Mouse (Mus musculus) urinary bladder, adult 2 months (tissue): ENCODE measurements at regions not wholly inside any gene's neighbourhood (a gene's known extent, or its start where the extent isn't known, plus 50 kb on each side); places are given as distances from the start of the nearest gene placed in this dataset.
"Not testable (repeated sequence)": the region's sequence is repeated elsewhere in the genome, so short reads cannot be mapped to it uniquely, and the experiment has no call there.

Experiments used
- DNase-seq: peaks from one replicate; pipeline ENCODE4 v3.0.0; 2022; ENCODE audit warnings: low spot score

DNA sequence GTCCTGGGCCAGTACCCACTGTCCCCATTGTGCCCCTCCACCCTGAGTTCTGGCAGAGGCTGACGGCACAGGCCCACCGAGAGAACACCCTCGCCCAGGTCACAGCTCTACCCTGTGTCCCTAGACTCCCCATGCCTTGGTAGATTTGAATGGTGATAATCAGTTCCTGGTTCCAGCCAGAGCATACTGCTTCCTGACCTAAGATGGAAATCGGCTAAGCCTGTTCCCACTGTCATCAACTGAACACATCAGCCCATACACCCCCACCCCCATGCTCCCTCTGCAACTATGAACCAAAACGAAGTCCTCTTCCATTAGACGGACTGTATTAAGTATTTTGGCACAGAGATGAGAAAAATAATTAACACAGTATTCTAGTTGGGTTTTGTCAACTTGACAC lies 202.9 kb upstream of the Hs6st1 start:
- DNase-seq, result no peak

- no peak for DNase-seq
These were observed 201.6 kb upstream of the Hs6st1 start for GRCm38 (mm10) chr1:35866643-35867042.

- no peak for DNase-seq
These were observed 198.6 kb upstream of the Hs6st1 start for GRCm38 (mm10) chr1:35869381-35870143.

- no peak for DNase-seq
These were observed 197.9 kb upstream of the Hs6st1 start for GRCm38 (mm10) chr1:35870144-35870827.

DNA sequence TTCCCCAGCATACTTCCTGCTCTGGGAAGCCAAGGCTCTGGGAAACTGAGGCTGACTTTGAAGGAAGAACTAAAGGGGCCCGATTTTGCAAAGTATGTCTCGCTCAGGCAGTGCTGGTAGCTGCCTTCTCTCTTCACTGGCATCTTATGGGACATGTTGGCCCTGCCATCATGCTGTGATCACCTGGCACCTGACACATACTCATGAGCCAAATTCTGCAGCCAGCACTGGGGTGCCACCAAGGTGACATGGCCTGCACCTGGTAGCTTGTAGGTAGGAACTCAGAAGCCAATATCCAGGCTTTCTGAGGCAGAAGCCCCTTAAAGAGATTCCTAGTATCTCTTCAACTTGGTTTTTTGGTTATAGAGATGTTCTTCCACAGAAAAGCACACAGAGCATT lies 195.2 kb upstream of the Hs6st1 start:
- no peak for DNase-seq

GRCm38 (mm10) chr1:35875210-35875811 lies 192.9 kb upstream of the Hs6st1 start:
- no peak for DNase-seq

DNA sequence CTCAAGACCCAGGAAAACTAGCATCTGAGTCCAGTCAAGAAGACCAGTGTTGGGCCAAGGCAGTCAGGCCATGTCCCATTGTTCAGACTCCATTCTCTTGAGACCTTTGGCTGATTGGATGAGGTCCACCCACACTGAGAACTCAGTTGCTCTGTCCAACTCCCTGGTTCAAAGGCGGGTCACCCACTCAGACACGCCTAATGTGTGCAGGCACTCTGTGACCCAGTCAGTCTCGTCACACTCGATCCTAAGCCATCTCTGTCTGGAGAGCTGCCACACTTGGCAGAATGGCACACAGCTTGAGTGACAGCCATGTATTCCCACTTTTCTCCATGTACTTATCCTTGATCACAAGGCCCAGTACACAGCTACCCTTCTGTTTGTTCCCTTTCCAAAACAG lies 189.8 kb upstream of the Hs6st1 start:
- no peak for DNase-seq

GRCm38 (mm10) chr1:35879388-35880093 lies 188.7 kb upstream of the Hs6st1 start:
- DNase-seq, result no peak

DNA sequence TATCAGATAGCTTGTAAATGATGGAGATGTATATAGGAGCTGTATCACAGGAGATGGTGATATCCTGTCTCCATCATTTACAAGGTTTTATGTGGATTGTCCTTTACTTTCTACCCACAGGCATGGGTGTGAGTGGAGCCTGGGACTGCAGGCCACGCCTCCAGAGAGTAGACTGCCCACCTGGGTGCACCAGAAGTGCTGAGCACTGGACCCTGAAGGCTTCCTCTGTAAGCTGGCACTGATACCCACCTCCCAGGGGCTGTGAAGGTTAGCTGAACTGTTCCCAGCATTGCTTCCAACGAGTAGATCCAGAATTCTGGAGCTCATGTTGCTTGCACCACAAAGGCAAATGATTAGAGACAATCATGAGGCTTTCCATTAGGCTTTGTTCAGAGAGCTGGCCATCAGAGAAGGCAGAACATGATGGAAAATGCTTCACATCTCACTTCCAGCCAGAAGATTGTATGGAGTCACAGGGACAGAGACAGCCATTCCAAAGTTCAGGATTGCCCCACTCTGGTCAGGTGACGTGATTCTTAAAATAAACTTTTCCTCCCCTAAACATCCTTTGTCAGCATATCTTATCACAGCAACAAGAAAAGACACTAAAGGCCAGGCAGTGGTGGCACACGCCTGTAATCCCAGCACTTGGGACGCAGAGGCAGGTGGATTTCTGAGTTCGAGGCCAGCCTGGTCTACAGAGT lies 187.5 kb upstream of the Hs6st1 start:
- DNase-seq, result no peak

- DNase-seq, result no peak
These were observed 186.7 kb upstream of the Hs6st1 start for GRCm38 (mm10) chr1:35881521-35881920.

DNA sequence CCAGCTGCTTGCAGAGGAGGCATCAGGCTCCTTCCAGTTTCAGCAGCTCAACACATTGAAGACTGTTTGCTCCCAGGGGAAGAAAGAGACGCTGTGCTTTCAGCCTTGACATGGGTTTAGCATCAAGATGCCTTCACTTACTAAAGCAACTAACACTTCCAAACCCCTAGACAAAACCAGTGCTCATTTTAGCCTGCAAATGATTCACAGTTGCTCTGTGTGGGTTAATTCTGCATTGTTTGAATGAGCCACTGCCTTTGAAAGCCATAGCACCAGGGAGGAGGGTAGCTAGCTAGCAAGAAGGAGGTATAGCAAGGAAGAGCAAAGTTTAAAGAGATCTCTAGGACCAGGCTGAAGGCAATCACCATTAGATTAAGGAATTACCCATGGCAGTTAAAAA lies 186.1 kb upstream of the Hs6st1 start:
- DNase-seq, result no peak

DNA sequence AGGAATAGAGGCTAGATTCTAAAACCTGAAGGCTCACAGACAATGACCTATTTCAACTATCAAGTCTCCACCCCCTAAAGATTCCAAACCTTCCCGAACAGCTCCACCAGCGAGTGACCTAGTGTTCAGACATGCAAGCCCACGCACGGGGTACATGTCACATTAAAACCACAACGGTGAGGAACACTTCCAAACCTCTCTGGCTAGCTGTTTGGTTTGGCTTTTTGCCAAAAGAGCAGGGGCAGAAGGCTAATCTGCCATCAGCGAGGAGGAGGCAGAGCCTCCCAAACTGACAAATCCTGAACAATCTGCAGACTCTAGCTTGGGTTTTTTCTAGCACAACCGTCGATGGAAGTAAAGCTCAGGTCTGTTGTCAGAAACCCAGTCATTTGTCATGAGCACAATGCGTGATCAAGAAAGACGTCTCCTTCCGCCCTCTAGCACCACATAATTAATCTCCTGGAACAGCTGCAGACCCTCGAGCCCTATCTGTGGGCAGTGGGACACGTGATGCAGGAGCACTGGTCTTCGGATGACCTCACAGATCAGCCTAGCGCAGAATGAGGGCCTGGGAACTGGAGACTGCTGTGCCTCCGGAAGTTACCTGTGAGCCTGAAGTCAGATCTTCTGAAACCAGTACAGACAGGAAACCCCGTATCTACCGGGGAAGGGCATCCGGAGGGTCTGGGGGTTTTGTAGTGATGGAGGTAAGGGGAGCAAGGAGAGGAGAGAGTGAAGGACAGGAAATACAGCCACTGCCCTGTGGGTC lies 178.3 kb upstream of the Hs6st1 start:
- DNase-seq, result no peak

- no peak for DNase-seq
These were observed 177.7 kb upstream of the Hs6st1 start for GRCm38 (mm10) chr1:35890500-35890900.

DNA sequence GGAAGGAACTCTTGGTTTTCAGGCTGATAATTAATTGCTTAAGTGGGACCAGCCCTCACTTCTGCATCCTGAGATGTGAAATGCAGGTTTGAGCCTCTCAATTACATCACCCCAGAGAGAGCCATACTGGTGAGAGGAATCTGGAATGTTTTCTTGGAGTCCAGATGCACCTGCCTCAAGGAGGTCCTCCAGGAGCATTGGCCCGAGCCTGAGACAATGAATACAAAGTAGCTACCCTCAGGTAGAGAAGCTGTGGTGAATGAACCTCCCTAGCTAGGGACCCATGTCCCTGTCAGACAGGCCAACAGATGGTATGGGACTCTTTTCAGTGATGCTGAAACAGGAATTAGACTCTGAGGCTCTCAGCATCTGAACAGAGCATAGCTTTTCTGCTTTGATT lies 168.7 kb upstream of the Hs6st1 start:
- DNase-seq, result no peak

- DNase-seq, result no peak
These were observed 164.1 kb upstream of the Hs6st1 start for GRCm38 (mm10) chr1:35904001-35904547.

GRCm38 (mm10) chr1:35913551-35913950 lies 154.6 kb upstream of the Hs6st1 start:
- DNase-seq, result no peak

DNA sequence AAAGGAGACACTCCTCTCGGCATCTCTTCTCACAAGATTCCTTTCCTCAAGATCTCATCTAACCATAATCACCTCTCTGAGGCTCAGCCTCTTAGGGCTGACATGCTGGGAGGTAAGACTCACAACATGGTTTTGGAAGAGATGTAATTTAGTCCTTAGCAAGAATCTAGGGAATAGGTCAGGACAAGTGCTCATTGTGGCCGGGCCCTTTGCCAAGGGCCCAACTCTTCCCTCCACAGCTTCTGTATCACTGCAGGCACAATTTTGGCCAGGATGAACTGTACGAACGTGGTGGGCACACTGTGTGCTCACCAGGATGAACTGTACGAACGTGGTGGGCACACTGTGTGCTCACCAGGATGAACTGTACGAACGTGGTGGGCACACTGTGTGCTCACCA lies 154.0 kb upstream of the Hs6st1 start:
- not testable (repeated sequence) for DNase-seq

DNA sequence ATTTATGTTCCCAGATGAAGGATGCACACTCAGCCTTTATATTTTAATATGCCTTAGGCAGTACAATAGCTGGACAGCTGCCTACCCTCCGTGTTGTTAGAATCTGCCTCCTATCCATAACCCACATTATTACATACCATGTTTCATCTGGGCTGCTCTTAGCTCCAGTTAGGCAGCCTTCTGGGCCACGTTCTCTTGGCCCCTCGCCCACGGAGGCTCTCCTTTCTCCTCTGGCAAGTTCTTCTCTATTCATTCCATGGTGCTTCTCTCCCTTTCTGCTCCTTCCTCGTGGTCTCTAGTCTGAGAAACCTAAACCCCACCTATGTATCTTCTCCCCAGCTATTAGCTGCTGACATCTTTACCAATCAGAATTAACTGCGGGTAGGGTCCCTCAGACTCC lies 152.7 kb upstream of the Hs6st1 start:
- DNase-seq, result no peak

GRCm38 (mm10) chr1:35919840-35920734 lies 148.1 kb upstream of the Hs6st1 start:
- no peak for DNase-seq

DNA sequence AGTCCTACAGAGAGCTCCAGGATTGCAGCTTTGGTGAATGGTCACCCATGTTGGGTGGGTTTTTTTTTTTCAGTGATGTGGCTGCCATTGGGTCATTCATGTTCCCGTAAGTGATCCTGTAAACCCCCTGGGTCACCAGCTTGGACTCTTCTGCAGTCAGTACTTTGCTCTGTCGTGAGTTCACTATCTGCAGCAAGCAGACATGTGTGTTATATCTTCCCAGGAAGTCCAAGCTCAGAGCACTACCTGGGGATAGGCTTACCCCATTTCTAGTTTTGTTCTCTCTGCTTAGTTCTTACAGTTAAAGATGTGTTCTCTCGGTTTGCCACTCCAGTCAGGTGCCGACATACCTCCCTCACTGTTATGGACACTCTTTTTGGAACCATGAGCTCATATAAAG lies 143.4 kb upstream of the Hs6st1 start:
- no peak for DNase-seq
